Mouse (Mus musculus): Measurements from ENCODE around the gene Siglecg. TPM values are rescaled to one million over a fixed set of nuclear protein-coding genes. Genes with fewer than 3 reads are reported as not detected.
A peak's percentile ranks its signal among the peaks of the same experiment; 100 is the strongest.
"Not testable (repeated sequence)": the region's sequence is repeated elsewhere in the genome, so short reads cannot be mapped to it uniquely, and the experiment has no call there.

Gene Siglecg
- total RNA-seq (2015; ENCODE audit: low replicate concordance) (7.7 and 37.9 TPM in 2 replicates), total RNA-seq (2017; ENCODE audit: low replicate concordance) (5.2 and 10.9 TPM in 2 replicates)

DNA sequence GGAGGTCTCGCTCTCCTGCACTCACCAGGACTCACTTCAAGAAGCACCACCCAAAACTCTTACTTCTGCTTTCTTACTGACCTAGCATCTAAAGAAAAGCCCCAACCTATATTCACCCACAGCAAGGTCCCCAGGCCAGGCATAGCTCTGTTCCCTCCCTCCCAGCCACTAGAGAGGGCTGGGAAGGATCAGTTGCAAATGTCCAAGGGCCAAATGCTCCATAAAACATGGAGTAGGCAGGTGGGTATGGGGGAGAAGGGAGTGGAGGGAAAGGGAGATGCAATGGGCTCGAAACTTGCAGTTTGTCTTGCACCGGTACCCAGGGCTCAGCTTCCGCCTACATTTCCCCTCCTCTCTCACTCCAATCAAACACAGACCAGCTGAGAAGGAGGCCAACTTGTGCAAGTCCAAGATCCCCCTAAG lies at the start of gene Siglecg:
TSS of gene Siglecg (plus strand) at position 74 of the 423 bp plus-strand sequence.
- ATAC-seq (replicated peaks; ENCODE audit: low FRiP score, poor library complexity, severe bottlenecking): no peak

DNA sequence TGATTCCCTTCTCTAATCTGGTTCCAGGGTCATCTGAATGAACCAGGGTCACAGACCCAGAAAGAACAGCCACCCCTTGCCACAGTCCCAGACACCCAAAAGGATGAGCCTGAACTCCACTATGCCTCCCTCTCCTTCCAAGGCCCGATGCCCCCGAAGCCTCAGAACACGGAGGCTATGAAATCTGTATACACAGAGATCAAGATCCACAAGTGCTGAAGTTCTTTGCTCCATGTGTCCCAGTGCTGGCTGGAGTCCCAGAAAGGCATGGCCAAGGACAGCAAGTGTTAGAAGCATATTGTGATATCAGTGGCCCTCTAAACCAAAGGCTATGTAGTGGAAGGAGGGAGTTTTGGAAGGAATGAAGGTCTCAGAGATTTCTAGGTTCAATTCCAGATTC lies 49.4 kb upstream of the Siglecg start:
- no peak for ATAC-seq (replicated peaks; ENCODE audit: low FRiP score, poor library complexity, severe bottlenecking)

DNA sequence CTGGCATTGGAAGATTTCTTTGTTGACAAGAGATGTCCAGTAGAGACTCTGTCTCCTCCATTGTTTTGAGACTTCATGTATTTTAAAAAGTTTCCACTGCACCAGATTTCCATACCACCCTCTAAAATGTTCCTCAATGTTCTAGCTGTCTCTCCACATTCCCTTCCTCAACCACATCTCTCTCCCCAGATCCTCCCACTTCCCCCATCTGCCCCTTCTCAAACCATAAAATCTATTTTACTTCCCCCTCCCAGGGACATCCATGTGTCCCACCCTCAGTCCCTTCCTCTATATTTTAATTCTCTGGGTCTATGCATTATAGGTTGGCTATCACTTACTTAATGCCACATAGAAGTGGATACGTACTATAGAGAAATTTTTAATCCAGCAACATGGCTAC lies 46.6 kb upstream of the Siglecg start:
- no peak for ATAC-seq (replicated peaks; ENCODE audit: low FRiP score, poor library complexity, severe bottlenecking)

DNA sequence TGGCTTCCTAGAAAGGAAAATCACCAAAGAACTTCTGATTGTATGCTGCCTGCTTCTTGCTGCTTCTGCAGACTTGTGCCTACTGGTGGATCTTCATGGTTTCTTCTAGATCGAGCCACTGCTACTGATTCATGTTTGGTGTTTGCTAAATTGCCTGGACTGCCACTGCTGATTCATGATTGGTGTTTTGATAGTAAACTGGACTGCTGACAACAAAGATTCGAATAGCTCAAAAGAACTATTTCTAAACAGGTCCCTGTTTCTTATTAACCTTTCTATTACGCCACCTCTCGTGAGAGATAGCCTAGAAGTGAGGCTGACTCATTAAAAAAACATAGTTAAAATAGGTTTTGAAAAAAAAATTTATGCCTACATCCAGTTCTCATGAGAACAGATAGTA lies 46.0 kb upstream of the Siglecg start:
- no peak for ATAC-seq (replicated peaks; ENCODE audit: low FRiP score, poor library complexity, severe bottlenecking)

DNA sequence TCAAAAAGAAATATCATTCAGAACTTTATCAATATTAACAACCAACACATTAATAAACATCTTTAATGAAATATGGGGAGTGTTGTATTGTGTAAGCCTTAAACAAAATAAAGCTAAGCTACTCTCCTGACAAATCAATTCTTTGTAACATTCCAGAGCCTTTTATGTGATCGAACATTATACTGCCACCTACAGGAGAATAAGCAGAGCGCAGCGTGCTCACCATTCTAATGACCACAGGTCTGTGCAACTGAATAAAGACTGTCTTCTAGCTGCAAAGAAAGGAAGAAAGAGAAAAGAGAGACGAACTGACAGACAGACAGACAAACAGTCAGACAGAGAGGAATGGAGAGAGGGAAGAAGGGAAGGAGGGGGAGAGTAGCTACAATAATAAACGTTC lies 29.8 kb upstream of the Siglecg start:
- ATAC-seq (replicated peaks; ENCODE audit: low FRiP score, poor library complexity, severe bottlenecking): no peak

GRCm38 (mm10) chr7:43392349-43393121 lies 15.5 kb upstream of the Siglecg start:
- ATAC-seq (replicated peaks; ENCODE audit: low FRiP score, poor library complexity, severe bottlenecking): no peak

GRCm38 (mm10) chr7:43399501-43399900 lies 8.5 kb upstream of the Siglecg start:
- no peak for ATAC-seq (replicated peaks; ENCODE audit: low FRiP score, poor library complexity, severe bottlenecking)

DNA sequence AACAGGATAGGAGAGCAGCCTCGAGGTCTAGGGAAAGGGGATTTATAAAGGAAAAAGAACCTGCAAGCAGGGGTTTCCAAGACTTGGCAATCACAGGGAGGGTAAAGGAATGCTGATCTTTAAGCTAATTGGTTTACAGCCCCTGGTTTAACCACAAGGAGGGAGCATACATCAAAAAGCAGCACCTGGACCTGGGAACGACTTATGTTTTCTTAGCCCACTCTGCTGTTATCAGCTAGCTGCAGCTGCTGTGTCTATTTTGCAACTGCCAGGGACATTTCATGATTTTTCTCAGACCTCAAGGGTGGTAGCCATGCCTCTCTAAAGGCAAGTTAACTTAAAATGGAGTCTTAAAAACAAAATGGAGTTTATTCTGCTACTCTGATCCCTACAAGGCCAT lies 5.3 kb upstream of the Siglecg start:
- ATAC-seq (replicated peaks; ENCODE audit: low FRiP score, poor library complexity, severe bottlenecking): no peak

DNA sequence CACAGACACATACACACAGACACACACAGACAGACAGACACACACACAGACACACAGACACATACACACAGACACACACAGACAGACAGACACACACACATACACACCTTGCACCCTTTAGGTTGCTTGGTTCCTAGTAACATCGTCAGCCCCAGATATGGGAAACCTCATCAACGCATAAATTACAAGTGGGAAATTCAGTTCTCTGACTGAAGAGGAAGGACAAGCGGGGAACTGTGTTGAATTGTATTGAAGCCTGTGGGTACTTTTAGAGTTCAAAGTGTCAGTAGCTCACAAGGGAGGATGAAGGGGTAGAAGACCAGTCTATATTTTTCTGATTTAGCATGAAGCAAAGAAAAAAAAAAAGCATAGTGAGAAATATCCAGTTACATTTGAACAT lies 431 bp upstream of the Siglecg start:
- ATAC-seq (replicated peaks; ENCODE audit: low FRiP score, poor library complexity, severe bottlenecking): no peak

DNA sequence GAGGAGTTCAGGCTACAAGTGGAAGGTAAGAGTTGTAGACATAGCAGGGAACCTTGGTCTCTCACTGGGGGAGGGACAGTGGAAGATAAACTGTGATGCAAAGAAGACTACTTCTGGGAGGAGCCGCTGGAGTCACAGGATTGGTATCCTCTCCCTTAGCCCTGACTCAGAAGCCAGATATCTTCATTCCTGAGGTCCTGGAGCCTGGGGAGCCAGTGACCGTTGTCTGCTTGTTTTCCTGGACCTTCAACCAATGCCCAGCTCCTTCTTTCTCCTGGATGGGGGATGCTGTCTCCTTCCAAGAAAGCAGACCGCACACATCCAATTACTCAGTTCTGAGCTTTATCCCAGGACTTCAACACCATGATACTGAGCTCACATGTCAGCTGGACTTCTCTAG lies 1.1 kb downstream of the Siglecg start:
- no peak for ATAC-seq (replicated peaks; ENCODE audit: low FRiP score, poor library complexity, severe bottlenecking)

- not testable (repeated sequence) for ATAC-seq (replicated peaks; ENCODE audit: low FRiP score, poor library complexity, severe bottlenecking)
These were observed 3.7 kb downstream of the Siglecg start for GRCm38 (mm10) chr7:43411724-43412123.

GRCm38 (mm10) chr7:43417298-43417697 lies 9.3 kb downstream of the Siglecg start:
- ATAC-seq (replicated peaks; ENCODE audit: low FRiP score, poor library complexity, severe bottlenecking): no peak

DNA sequence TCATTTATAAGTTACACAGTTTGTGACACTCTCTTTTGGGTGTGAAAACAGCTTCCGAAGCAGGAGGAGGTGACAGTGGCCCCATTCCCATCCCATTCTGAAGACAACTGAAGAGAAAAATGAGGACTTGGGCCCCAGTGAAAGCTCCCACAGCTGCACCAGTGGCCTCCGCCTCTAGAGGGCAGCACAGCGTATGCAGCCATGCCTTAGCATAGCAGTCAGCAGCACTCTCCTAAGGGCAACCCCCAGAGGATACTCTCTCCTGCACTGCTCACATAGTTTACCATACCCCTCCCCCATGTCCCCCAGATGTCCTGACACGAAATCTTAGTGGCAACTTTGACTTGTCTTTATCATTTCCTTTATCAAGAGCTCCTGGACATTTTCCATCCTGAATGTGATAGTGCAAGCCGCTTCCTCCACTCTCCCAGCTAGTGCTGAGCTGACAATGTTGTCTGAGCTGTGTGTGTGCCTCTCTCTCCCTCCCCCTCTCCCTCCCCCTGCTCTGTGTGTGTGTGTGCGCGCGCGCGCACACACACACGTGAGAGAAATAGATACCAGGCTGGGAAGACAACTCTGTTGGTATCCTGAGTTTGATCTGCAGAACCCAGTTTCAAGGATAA lies 15.1 kb downstream of the Siglecg start:
- peak; percentile 69; the same call in 1 of the 2 replicates for ATAC-seq (replicated peaks; ENCODE audit: low FRiP score, poor library complexity, severe bottlenecking)

- ATAC-seq (replicated peaks; ENCODE audit: low FRiP score, poor library complexity, severe bottlenecking): no peak
These were observed 16.1 kb downstream of the Siglecg start for GRCm38 (mm10) chr7:43423991-43424625.

GRCm38 (mm10) chr7:43427406-43427805 lies 19.4 kb downstream of the Siglecg start, which contains the start of gene Lim2:
Gene Lim2, plus strand, starts transcription at chr7:43427670.
- no peak for ATAC-seq (replicated peaks; ENCODE audit: low FRiP score, poor library complexity, severe bottlenecking)

DNA sequence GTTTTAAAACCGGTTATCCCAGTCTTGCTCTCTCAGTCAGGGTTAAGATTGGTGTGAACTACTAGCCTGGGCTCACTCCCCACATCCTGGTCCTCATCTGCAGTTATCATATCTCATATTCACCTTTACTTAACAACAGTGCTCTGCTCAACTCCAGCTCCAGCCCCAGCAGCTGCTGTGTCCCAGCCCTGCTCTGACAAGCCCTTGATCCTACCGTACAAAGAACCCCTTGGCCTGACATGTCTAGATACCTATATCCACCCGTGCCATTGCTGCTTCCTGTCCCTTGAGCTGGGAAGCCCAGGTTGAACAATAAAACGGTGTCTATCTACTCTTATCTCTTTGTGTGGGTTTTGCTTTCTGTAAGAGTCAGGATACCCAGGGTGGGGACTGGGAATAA lies 21.5 kb downstream of the Siglecg start:
- ATAC-seq (replicated peaks; ENCODE audit: low FRiP score, poor library complexity, severe bottlenecking): no peak

GRCm38 (mm10) chr7:43432891-43433290 lies 24.9 kb downstream of the Siglecg start:
- no peak for ATAC-seq (replicated peaks; ENCODE audit: low FRiP score, poor library complexity, severe bottlenecking)

DNA sequence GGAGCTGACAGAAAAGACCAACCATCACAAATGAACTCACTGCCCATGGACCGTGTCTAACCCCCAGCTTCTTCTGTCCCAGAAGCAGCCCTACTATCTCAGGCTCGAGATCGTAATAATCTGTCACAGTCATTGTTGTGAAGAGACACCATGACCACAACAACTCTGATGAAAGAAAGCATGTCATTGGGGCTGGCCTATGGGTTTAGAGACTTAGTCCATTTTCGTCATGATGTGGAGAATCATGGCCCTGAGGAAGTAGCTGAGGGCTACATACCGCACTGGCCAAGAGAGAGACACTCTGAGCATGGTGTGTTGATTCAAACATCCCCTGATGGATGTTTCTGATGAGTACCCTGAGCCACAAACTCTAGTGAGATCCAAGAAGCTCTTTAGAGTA lies 26.7 kb downstream of the Siglecg start:
- no peak for ATAC-seq (replicated peaks; ENCODE audit: low FRiP score, poor library complexity, severe bottlenecking)

DNA sequence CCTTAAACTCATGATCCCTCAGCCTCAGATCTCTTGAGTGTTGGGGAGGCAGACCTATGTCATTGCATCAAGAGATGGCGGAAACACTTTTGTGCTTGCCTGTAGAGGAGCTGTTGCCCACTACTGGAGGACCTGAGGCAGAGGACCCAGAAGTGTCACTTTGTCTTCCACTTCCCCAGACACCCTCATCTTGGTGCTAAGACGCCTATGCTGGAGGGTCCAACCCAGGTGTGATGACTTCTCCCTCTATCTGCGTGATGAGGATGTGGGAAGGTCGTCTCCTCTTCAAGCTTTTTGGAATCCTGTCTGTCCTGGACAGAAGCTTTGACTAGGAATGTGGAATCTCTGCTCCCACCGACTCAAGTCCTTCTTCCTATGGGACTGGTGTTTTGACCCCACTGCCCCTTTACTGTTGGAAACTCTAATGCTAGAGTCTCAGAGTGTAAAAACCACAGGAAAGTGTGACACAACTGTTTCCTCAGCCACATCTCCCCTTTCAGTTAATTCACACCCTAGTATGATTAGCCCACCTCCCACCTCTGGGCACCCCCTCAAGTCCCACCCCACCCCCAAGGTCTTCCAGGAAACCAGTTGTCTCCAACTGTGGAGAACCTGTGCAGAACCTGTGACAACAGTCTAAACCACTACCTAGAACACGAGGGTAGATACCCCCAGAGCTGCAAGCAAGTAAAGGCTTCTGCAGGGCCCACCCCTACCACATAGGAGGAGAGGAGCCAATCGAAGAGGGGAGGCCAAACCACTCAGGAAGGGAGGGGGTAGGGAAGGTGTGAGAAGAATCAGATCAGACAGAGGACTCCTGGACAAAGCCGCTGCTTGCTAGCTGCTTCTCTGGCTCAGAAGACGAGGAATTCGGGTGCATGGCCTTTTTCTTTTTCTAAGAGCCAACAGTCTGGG lies 28.6 kb downstream of the Siglecg start, which contains the start of gene Nkg7:
TSS of gene Nkg7 (plus strand) at position 733 of the 915 bp plus-strand sequence.
- ATAC-seq (replicated peaks; ENCODE audit: low FRiP score, poor library complexity, severe bottlenecking): no peak

DNA sequence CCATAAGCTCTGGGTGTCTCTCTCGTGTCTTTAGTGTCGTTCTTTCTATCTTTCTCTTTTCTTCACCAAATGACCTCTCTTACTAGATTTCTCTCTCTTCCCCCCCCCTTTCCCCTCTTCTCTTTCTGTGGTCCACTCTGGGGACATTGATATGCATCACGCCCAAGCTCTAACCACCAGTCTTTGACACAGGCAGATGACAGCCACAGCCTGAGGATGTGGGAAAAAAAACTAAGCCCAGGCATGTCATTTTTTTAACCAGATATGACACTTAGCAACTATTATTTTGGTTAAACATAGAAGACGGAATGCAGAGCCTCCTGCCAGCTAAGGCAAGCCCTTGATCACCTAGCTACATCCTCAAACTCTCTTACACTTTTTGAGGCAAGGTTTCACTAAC lies 30.6 kb downstream of the Siglecg start:
- no peak for ATAC-seq (replicated peaks; ENCODE audit: low FRiP score, poor library complexity, severe bottlenecking)

Data from erythroblast, adult 5-6 weeks (primary cell).